Mouse (Mus musculus): ENCODE data around the gene Desi1.

- TF ChIP-seq EP300 (IDR thresholded peaks at IDR 0.05; ENCODE audit: low read length), result no peak
- no peak for TF ChIP-seq MAX (IDR thresholded peaks at IDR 0.05; ENCODE audit: low read length)
- no peak for TF ChIP-seq USF2 (conservative IDR thresholded peaks at IDR 0.05; ENCODE audit: low read depth, low read length)
- no peak for TF ChIP-seq MAFK (IDR thresholded peaks at IDR 0.05; ENCODE audit: insufficient replicate concordance, low read length)
- TF ChIP-seq HCFC1 (IDR thresholded peaks at IDR 0.05; ENCODE audit: low read depth, low read length), result no peak
- peak in 1 of 2 experiments; percentile 96; a peak in 2 of 4 replicates for TF ChIP-seq CTCF (conservative IDR thresholded peaks at IDR 0.05 in 1 of 2, IDR thresholded peaks at IDR 0.05 in 1 of 2; ENCODE audit: low read depth in 2 of 2, low read length in 2 of 2)
- TF ChIP-seq POLR2A (IDR thresholded peaks at IDR 0.05; ENCODE audit: low read depth, low read length), result no peak
- TF ChIP-seq MXI1 (IDR thresholded peaks at IDR 0.05; ENCODE audit: low read depth, low read length), result no peak
- peak; percentile 38; the same call in 1 of the 2 replicates for TF ChIP-seq IRF4 (IDR thresholded peaks at IDR 0.05; ENCODE audit: low read depth, low read length)
These were observed 47.5 kb upstream of the Desi1 start for GRCm38 (mm10) chr15:82081161-82081560.

Data from CH12.LX (cell line).